Mouse (Mus musculus) CH12.LX (cell line): ENCODE measurements around the gene Olfr506. TPM values are rescaled to one million over a fixed set of nuclear protein-coding genes. Genes with fewer than 3 reads are reported as not detected.

ENCODE experiments used
- DNase-seq: peaks from one replicate; pipeline ENCODE4 v3.0.0-alpha.2; 2013; ENCODE audit errors: extremely low read depth
- H3K27ac ChIP-seq: 2 replicates; pipeline ENCODE4 v1.5.1; 2012; ENCODE audit warnings: low read depth, mild to moderate bottlenecking, control low read depth, moderate library complexity; ENCODE audit not compliant: insufficient read depth
- H3K27me3 ChIP-seq: replicated peaks from 2 replicates; pipeline ENCODE3; 2012; ENCODE audit warnings: inconsistent platforms
- H3K36me3 ChIP-seq, 2 experiments: replicated peaks in 1 of 2; 2 replicates each; pipeline versions ENCODE3 to v1.6.1; 2012; ENCODE audit warnings: inconsistent platforms in 1 of 2, low read length in 1 of 2, mild to moderate bottlenecking in 1 of 2, mixed read lengths in 1 of 2, moderate library complexity in 1 of 2; ENCODE audit not compliant: control insufficient read depth in 1 of 2, insufficient read depth in 1 of 2
- H3K4me1 ChIP-seq, 2 experiments: 2 replicates each; pipeline ENCODE4 v1.6.1; 2012; ENCODE audit warnings: inconsistent platforms in 1 of 2, moderate library complexity in 1 of 2; ENCODE audit not compliant: insufficient read depth in 2 of 2, control insufficient read depth in 1 of 2
- H3K4me2 ChIP-seq: 2 replicates; pipeline ENCODE4 v1.6.1; 2012; ENCODE audit warnings: low read depth, mild to moderate bottlenecking, control low read depth; ENCODE audit not compliant: poor library complexity, insufficient read depth, severe bottlenecking
- H3K4me3 ChIP-seq, 3 experiments: fragments of 150-350 bp in 1 of 3; sonication (generic) in 1 of 3; replicated peaks in 1 of 3; 2 replicates each; pipeline versions ENCODE3 to v1.5.1; 2011 to 2012; ENCODE audit warnings: low read depth in 2 of 3, low read length in 2 of 3, mild to moderate bottlenecking in 2 of 3, moderate library complexity in 2 of 3, control low read depth in 1 of 3, improper control_type of control experiment in 1 of 3, inconsistent platforms in 1 of 3, mixed read lengths in 1 of 3; ENCODE audit not compliant: poor library complexity in 1 of 3
- H3K79me2 ChIP-seq: replicated peaks from 2 replicates; pipeline ENCODE4 v1.6.1; 2012; ENCODE audit warnings: mild to moderate bottlenecking, moderate library complexity; ENCODE audit not compliant: control insufficient read depth, poor library complexity, insufficient read depth, severe bottlenecking; ENCODE audit errors: extremely low read depth
- H3K9ac ChIP-seq: 2 replicates; pipeline ENCODE4 v1.6.1; 2012; ENCODE audit warnings: low read depth, mild to moderate bottlenecking, control low read depth, moderate library complexity; ENCODE audit not compliant: insufficient read depth
- H3K9me3 ChIP-seq: replicated peaks from 2 replicates; pipeline ENCODE3; 2012; ENCODE audit warnings: low read length, inconsistent platforms, mixed read lengths
- CHD1 ChIP-seq: IDR thresholded peaks from 2 replicates; pipeline ENCODE4 v1.6.1; 2012; ENCODE audit warnings: low read depth, low read length, improper control_type of control experiment, inconsistent platforms
- CTCF ChIP-seq, 2 experiments: IDR thresholded peaks in 1 of 2; conservative IDR thresholded peaks in 1 of 2; 2 replicates each; pipeline ENCODE4 v1.5.1; 2011 to 2012; ENCODE audit warnings: low read depth in 2 of 2, low read length in 2 of 2, improper control_type of control experiment in 1 of 2, inconsistent platforms in 1 of 2, mild to moderate bottlenecking in 1 of 2, moderate library complexity in 1 of 2
- E2F4 ChIP-seq: IDR thresholded peaks from 2 replicates; pipeline ENCODE4 v1.6.1; 2011; ENCODE audit warnings: low read depth, low read length, improper control_type of control experiment; ENCODE audit not compliant: insufficient replicate concordance
- EP300 ChIP-seq: IDR thresholded peaks from 2 replicates; pipeline ENCODE4 v1.6.1; 2011; ENCODE audit warnings: low read length, improper control_type of control experiment
- ETS1 ChIP-seq: conservative IDR thresholded peaks from 2 replicates; pipeline ENCODE4 v1.6.1; 2012; ENCODE audit warnings: low read depth, mild to moderate bottlenecking, inconsistent platforms, low read length, improper control_type of control experiment, moderate library complexity
- GABPA ChIP-seq: IDR thresholded peaks from 2 replicates; pipeline ENCODE4 v1.6.1; 2012; ENCODE audit warnings: low read depth, low read length, improper control_type of control experiment, inconsistent platforms; ENCODE audit not compliant: insufficient replicate concordance
- HCFC1 ChIP-seq: IDR thresholded peaks from 2 replicates; pipeline ENCODE4 v1.6.1; 2012; ENCODE audit warnings: low read depth, mild to moderate bottlenecking, inconsistent platforms, low read length, improper control_type of control experiment
- IRF4 ChIP-seq: IDR thresholded peaks from 2 replicates; pipeline ENCODE4 v1.6.1; 2014; ENCODE audit warnings: low read depth, mild to moderate bottlenecking, inconsistent platforms, low read length, improper control_type of control experiment
- MAZ ChIP-seq: IDR thresholded peaks from 2 replicates; pipeline ENCODE4 v1.6.1; 2012; ENCODE audit warnings: low read depth, mild to moderate bottlenecking, inconsistent platforms, low read length, improper control_type of control experiment, moderate library complexity
- MEF2A ChIP-seq: IDR thresholded peaks from 2 replicates; pipeline ENCODE4 v1.6.1; 2014; ENCODE audit warnings: low read depth, mild to moderate bottlenecking, inconsistent platforms, low read length, improper control_type of control experiment, borderline replicate concordance
- NELFE ChIP-seq: IDR thresholded peaks from 2 replicates; pipeline ENCODE4 v1.6.1; 2011; ENCODE audit warnings: low read depth, low read length, improper control_type of control experiment
- NRF1 ChIP-seq: IDR thresholded peaks from 2 replicates; pipeline ENCODE4 v1.6.1; 2014; ENCODE audit warnings: low read depth, mild to moderate bottlenecking, inconsistent platforms, low read length, improper control_type of control experiment, moderate library complexity
- PAX5 ChIP-seq: IDR thresholded peaks from 2 replicates; pipeline ENCODE4 v1.6.1; 2012; ENCODE audit warnings: low read length, inconsistent platforms, mixed read lengths
- POLR2A ChIP-seq: IDR thresholded peaks from 2 replicates; pipeline ENCODE4 v1.6.1; 2011; ENCODE audit warnings: low read depth, mild to moderate bottlenecking, improper control_type of control experiment, low read length
- POLR2AphosphoS2 ChIP-seq: IDR thresholded peaks from 2 replicates; pipeline ENCODE4 v1.6.1; 2011; ENCODE audit warnings: low read depth, low read length, improper control_type of control experiment
- RCOR1 ChIP-seq: conservative IDR thresholded peaks from 2 replicates; pipeline ENCODE4 v1.6.1; 2012; ENCODE audit warnings: low read depth, mild to moderate bottlenecking, inconsistent platforms, low read length, improper control_type of control experiment
- SIN3A ChIP-seq: IDR thresholded peaks from 2 replicates; pipeline ENCODE4 v1.6.1; 2012; ENCODE audit warnings: low read length, improper control_type of control experiment, inconsistent platforms
- SMC3 ChIP-seq: IDR thresholded peaks from 2 replicates; pipeline ENCODE4 v1.6.1; 2011; ENCODE audit warnings: low read depth, low read length, improper control_type of control experiment
- TBP ChIP-seq: conservative IDR thresholded peaks from 2 replicates; pipeline ENCODE4 v1.6.1; 2011; ENCODE audit warnings: low read depth, low read length, improper control_type of control experiment
- USF1 ChIP-seq: IDR thresholded peaks from 2 replicates; pipeline ENCODE4 v1.6.1; 2014; ENCODE audit warnings: low read depth, mild to moderate bottlenecking, inconsistent platforms, low read length, improper control_type of control experiment
- USF2 ChIP-seq: conservative IDR thresholded peaks from 2 replicates; pipeline ENCODE4 v1.6.1; 2011; ENCODE audit warnings: low read depth, low read length, improper control_type of control experiment
- ZC3H11A ChIP-seq: IDR thresholded peaks from 2 replicates; pipeline ENCODE4 v1.6.1; 2012; ENCODE audit warnings: low read depth, mild to moderate bottlenecking, inconsistent platforms, low read length, improper control_type of control experiment
- ZKSCAN1 ChIP-seq: IDR thresholded peaks from 2 replicates; pipeline ENCODE4 v1.6.1; 2012; ENCODE audit warnings: low read depth, inconsistent platforms, low read length, improper control_type of control experiment, borderline replicate concordance
- ZMIZ1 ChIP-seq: IDR thresholded peaks from 2 replicates; pipeline ENCODE4 v1.6.1; 2012; ENCODE audit warnings: low read depth, mild to moderate bottlenecking, inconsistent platforms, low read length, improper control_type of control experiment
- ZNF384 ChIP-seq: IDR thresholded peaks from 2 replicates; pipeline ENCODE4 v1.6.1; 2012; ENCODE audit warnings: low read depth, low read length, improper control_type of control experiment, inconsistent platforms
- dilution Hi-C: fragments of 300-500 bp; cut with MboI; formaldehyde crosslinking; loops from 2 replicates; pipeline ENCODE4 v1.14.3; 2020; ENCODE audit warnings: low sequenced_read_pairs; ENCODE audit not compliant: extremely low pct_unique_long_range_greater_than_20kb, extremely low pct_ligation_motif_present
- in situ Hi-C: fragments of 300-500 bp; cut with MboI; formaldehyde crosslinking; loops from 3 replicates; pipeline ENCODE4 v1.14.3; 2019; ENCODE audit warnings: low sequenced_read_pairs, low pct_ligation_motif_present, low pct_unique_long_range_greater_than_20kb, mixed read lengths
- polyA plus RNA-seq: library from polyadenylated mRNA; unstranded; fragments of >175 nt; gene quantifications from 2 replicates; pipeline ENCODE4 v1.2.1, GENCODE M21; 2012; ENCODE audit warnings: low read depth; ENCODE audit not compliant: insufficient read length
- total RNA-seq, 2 experiments: library from RNA; depleted of rRNA; stranded (reverse); fragments of 300-350 nt in 1 of 2; fragments of >200 nt in 1 of 2; gene quantifications; 2 replicates each; pipeline ENCODE4 v1.2.3; 2012 to 2014

Gene Olfr506
- total and polyA plus RNA-seq, 3 experiments, result not detected

DNA sequence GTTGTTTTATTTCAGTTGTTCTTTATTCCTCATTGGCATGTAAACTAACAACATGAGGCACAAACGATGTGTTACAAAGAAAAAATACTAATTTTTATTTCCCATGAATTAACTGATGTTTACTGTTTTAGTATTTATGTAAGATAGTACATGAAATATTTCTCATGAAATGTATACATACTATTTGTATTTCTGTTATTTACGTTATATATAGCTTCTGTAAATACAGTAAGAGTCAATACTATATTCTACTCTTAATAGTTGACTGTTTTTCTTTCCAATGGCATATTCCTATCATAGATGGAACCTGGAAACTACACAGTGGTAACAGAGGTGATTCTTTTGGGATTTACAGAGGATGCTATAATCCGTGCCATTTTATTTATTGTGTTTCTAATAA, 19.1 kb downstream of the Olfr506 start, which contains the start of gene Olfr508:
Gene Olfr508 (plus strand): TSS at position 301 of the 400 bp plus-strand sequence.
- Histone ChIP-seq H3K27ac (no peak within 1 kb of the TSS), H3K9ac (no peak within 1 kb of the TSS), H3K79me2 (no peaks in the 10 kb centered on the region), H3K4me2 (no peak within 1 kb of the TSS), H3K4me3 (no peak within 1 kb of the TSS), H3K36me3 (no peaks in the 10 kb centered on the region), H3K9me3 (peaks cover 6% of the 10 kb centered on the region), H3K27me3 (no peaks in the 10 kb centered on the region), H3K4me1 (no peaks in the 10 kb centered on the region)
- dilution Hi-C loops (no loop called here), in situ Hi-C loops (no loop called here)
- TF ChIP-seq USF1, result no peak
- no peak for TF ChIP-seq ETS1
- no peak for TF ChIP-seq HCFC1
- TF ChIP-seq POLR2AphosphoS2, result no peak
- no peak for TF ChIP-seq GABPA
- no peak for TF ChIP-seq IRF4
- no peak for TF ChIP-seq ZC3H11A
- no peak for TF ChIP-seq NRF1
- DNase-seq, result no peak

GRCm38 (mm10) chr7:108651806-108652205, 41.2 kb downstream of the Olfr506 start, which contains the start of gene Olfr509:
Gene Olfr509, minus strand, starts transcription at chr7:108651906.
- TF ChIP-seq PAX5 (no peak), TBP (no peak), IRF4 (no peak), EP300 (no peak), POLR2A (no peak), MAZ (no peak), RCOR1 (no peak), MEF2A (no peak), CHD1 (no peak), SIN3A (no peak), ZNF384 (no peak), E2F4 (no peak), SMC3 (no peak), NELFE (no peak), USF2 (no peak), POLR2AphosphoS2 (no peak), ZMIZ1 (no peak), CTCF (conservative IDR thresholded peaks at IDR 0.05 in 1 of 2, IDR thresholded peaks at IDR 0.05 in 1 of 2; ENCODE audit: low read depth in 2 of 2, low read length in 2 of 2) (no peak), ZKSCAN1 (no peak)
- Histone ChIP-seq H3K27ac (no peak within 1 kb of the TSS), H3K36me3 (no peaks in the 10 kb centered on the region), H3K4me2 (no peak within 1 kb of the TSS), H3K4me3 (no peak within 1 kb of the TSS), H3K4me1 (no peaks in the 10 kb centered on the region), H3K9ac (no peak within 1 kb of the TSS), H3K9me3 (peaks cover 3% of the 10 kb centered on the region), H3K27me3 (no peaks in the 10 kb centered on the region), H3K79me2 (no peaks in the 10 kb centered on the region)
- dilution Hi-C loops (no loop called here), in situ Hi-C loops (no loop called here)
- DNase-seq, result no peak
